Mouse (Mus musculus) large intestine, adult 2 months (tissue): ENCODE data around the gene Rnf4. TPM values are rescaled to one million over a fixed set of nuclear protein-coding genes. Genes with fewer than 3 reads are reported as not detected.

Source experiments
- DNase-seq: peaks from one replicate; pipeline ENCODE4 v3.0.0-alpha.2; 2012; ENCODE audit warnings: low read depth, low spot score
- WGBS: fragments of 180-500 bp; shearing (Covaris S2); methylation state at CpG from one replicate; pipeline ENCODE4 v1.1.7; 2018; 5-methylcytosine and 5-hydroxymethylcytosine counted together
- polyA plus RNA-seq: library from polyadenylated mRNA; depleted of rRNA; stranded (reverse); fragments of >200 nt; gene quantifications from 2 replicates; pipeline ENCODE4 v1.2.3, GENCODE M21; 2012; rRNA removed

Gene Rnf4
- polyA plus RNA-seq, 1 experiment, result 60.4 TPM

DNA sequence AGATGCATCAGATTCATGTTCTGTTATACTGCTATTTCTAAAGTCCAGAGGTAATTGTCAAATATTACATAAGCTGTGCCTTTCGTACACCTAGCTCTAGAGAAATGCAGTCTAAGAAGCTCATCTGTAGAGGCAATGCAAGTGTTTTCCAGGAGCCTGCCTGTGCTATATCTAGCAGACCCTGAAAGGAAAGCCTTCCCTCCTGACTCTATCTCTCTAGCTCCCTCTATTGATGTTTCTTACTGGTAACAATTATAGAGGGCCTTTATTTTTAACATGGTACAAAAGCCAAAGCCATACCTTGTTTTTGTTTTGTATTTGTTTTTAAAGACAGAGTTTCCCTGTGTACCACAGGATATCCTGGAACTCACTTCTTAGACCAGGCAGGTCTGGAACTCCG, 61.8 kb downstream of the Rnf4 start:
- WGBS, result 79% methylated on average over 2 of the region's 2 CpGs
- DNase-seq, result no peak

DNA sequence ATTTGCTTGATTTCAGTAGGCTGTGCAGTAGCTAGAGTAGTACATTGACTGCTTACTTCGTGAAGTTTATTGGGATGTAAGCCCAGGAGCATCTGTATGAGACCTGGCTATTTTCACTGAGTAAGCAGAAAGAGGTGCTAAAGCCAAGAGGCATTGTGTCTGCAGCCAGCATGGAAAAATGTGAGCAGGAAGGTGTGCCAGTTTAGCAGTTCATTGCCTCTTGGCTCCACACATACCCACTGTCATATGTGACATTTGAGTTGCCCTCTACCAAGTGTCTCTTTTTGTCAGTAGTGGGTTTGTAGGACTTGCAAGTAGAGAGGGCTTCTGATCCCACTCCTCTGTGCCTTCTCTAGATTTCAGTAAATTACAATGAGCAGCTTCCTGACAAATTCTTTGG, 62.2 kb downstream of the Rnf4 start:
- no peak for DNase-seq
- WGBS, result 36% methylated on average over 1 of the region's 1 CpGs

Other genes starting within 250 kb of the Rnf4 start
- 0.05 and 0.48 TPM in 2 replicates for gene Poln, start 166.8 kb upstream of the Rnf4 start, polyA plus RNA-seq
- gene Haus3, start 166.8 kb upstream of the Rnf4 start, polyA plus RNA-seq, result 0.77 and 0.97 TPM in 2 replicates
- 48.9 and 65.6 TPM in 2 replicates for gene Mxd4, start 148.6 kb upstream of the Rnf4 start, polyA plus RNA-seq
- gene Zfyve28, start 47.8 kb upstream of the Rnf4 start, polyA plus RNA-seq, result 0.57 and 1.9 TPM in 2 replicates
- not detected in 2 replicates for gene Cfap99, start 47.7 kb upstream of the Rnf4 start, polyA plus RNA-seq
- 12.0 and 24.3 TPM in 2 replicates for gene Fam193a, start 33.6 kb downstream of the Rnf4 start, polyA plus RNA-seq
- gene Tnip2, start 177.7 kb downstream of the Rnf4 start, polyA plus RNA-seq, result 11.5 and 13.4 TPM in 2 replicates
- gene Sh3bp2, start 189.5 kb downstream of the Rnf4 start, polyA plus RNA-seq, result 15.0 and 15.4 TPM in 2 replicates
- 145 and 149 TPM in 2 replicates for gene Add1, start 237.4 kb downstream of the Rnf4 start, polyA plus RNA-seq